Mouse (Mus musculus): ENCODE measurements around the gene Atp6v1g3. TPM values are rescaled to one million over a fixed set of nuclear protein-coding genes. Genes with fewer than 3 reads are reported as not detected.

The Atp6v1g3 gene
- polyA plus RNA-seq, 1 experiment from 2014 or later: not detected

GRCm38 (mm10) chr1:138326091-138326490, 52.6 kb downstream of the Atp6v1g3 start:
- Histone ChIP-seq H3K27ac (ENCODE audit: poor library complexity, severe bottlenecking) (no peak overlapping the region), H3K9me3 (replicated peaks) (no peaks in the 10 kb centered on the region), H3K4me3 (no peak overlapping the region), H3K4me1 (replicated peaks) (0 out of 2 replicates have a peak, but pooled peaks cover 6% of the 10 kb centered on the region), H3K27me3 (replicated peaks) (no peaks in the 10 kb centered on the region), H3K36me3 (no peaks in the 10 kb centered on the region), H3K9ac (no peak overlapping the region), H3K4me2 (no peak overlapping the region)
- 67% methylated on average over 4 of the region's 4 CpGs for WGBS
- ATAC-seq (ENCODE audit: insufficient number of reproducible peaks, low FRiP score): no peak

- no peaks in the 10 kb centered on the region for H3K36me3 ChIP-seq
- H3K9me3 ChIP-seq (replicated peaks): no peaks in the 10 kb centered on the region
- WGBS: 47% methylated on average over 2 of the region's 2 CpGs
- no peak for ATAC-seq (ENCODE audit: insufficient number of reproducible peaks, low FRiP score)
- H3K4me3 ChIP-seq: no peak overlapping the region
- H3K27ac ChIP-seq (ENCODE audit: poor library complexity, severe bottlenecking): no peak overlapping the region
- H3K4me1 ChIP-seq (replicated peaks): 0 out of 2 replicates have a peak, but pooled peaks cover 6% of the 10 kb centered on the region
- no peak overlapping the region for H3K4me2 ChIP-seq
- no peaks in the 10 kb centered on the region for H3K27me3 ChIP-seq (replicated peaks)
- H3K9ac ChIP-seq: no peak overlapping the region
These were observed 53.0 kb downstream of the Atp6v1g3 start for GRCm38 (mm10) chr1:138326566-138326965.

- peak overlapping the region; percentile 29 for H3K4me2 ChIP-seq
- ATAC-seq (ENCODE audit: insufficient number of reproducible peaks, low FRiP score): no peak
- no peaks in the 10 kb centered on the region for H3K27me3 ChIP-seq (replicated peaks)
- 53% methylated on average over 18 of the region's 18 CpGs for WGBS
- no peak overlapping the region for H3K9ac ChIP-seq
- no peak overlapping the region for H3K27ac ChIP-seq (ENCODE audit: poor library complexity, severe bottlenecking)
- H3K4me1 ChIP-seq (replicated peaks): 0 out of 2 replicates have a peak, but pooled peaks cover 6% of the 10 kb centered on the region
- H3K9me3 ChIP-seq (replicated peaks): no peaks in the 10 kb centered on the region
- H3K36me3 ChIP-seq: no peaks in the 10 kb centered on the region
- no peak overlapping the region for H3K4me3 ChIP-seq
These were observed 54.1 kb downstream of the Atp6v1g3 start for GRCm38 (mm10) chr1:138327466-138328245.

- Histone ChIP-seq H3K36me3 (no peaks in the 10 kb centered on the region), H3K4me1 (replicated peaks) (0 out of 2 replicates have a peak, but pooled peaks cover 6% of the 10 kb centered on the region), H3K9me3 (replicated peaks) (no peaks in the 10 kb centered on the region), H3K4me3 (0 out of 2 replicates have a peak overlapping the region, but pooled peaks have one; percentile 8), H3K27me3 (replicated peaks) (no peaks in the 10 kb centered on the region), H3K9ac (no peak overlapping the region), H3K27ac (ENCODE audit: poor library complexity, severe bottlenecking) (no peak overlapping the region), H3K4me2 (peak overlapping the region; percentile 46)
- 15% methylated on average over 12 of the region's 12 CpGs for WGBS
- no peak for ATAC-seq (ENCODE audit: insufficient number of reproducible peaks, low FRiP score)
These were observed 54.8 kb downstream of the Atp6v1g3 start for GRCm38 (mm10) chr1:138328320-138328719.

GRCm38 (mm10) chr1:138330556-138330955, 57.0 kb downstream of the Atp6v1g3 start:
- no peak for ATAC-seq (ENCODE audit: insufficient number of reproducible peaks, low FRiP score)
- H3K27ac ChIP-seq (ENCODE audit: poor library complexity, severe bottlenecking): no peak overlapping the region
- no peaks in the 10 kb centered on the region for H3K27me3 ChIP-seq (replicated peaks)
- H3K9ac ChIP-seq: no peak overlapping the region
- H3K36me3 ChIP-seq: no peaks in the 10 kb centered on the region
- H3K4me3 ChIP-seq: no peak overlapping the region
- WGBS: 80% methylated on average over 2 of the region's 2 CpGs
- no peaks in the 10 kb centered on the region for H3K9me3 ChIP-seq (replicated peaks)
- no peak overlapping the region for H3K4me2 ChIP-seq
- H3K4me1 ChIP-seq (replicated peaks): 0 out of 2 replicates have a peak, but pooled peaks cover 6% of the 10 kb centered on the region

- no peaks in the 10 kb centered on the region for H3K9me3 ChIP-seq (replicated peaks)
- ATAC-seq (ENCODE audit: insufficient number of reproducible peaks, low FRiP score): no peak
- H3K27me3 ChIP-seq (replicated peaks): no peaks in the 10 kb centered on the region
- 0 out of 2 replicates have a peak, but pooled peaks cover 6% of the 10 kb centered on the region for H3K4me1 ChIP-seq (replicated peaks)
- no peak overlapping the region for H3K4me3 ChIP-seq
- H3K27ac ChIP-seq (ENCODE audit: poor library complexity, severe bottlenecking): no peak overlapping the region
- no peak overlapping the region for H3K9ac ChIP-seq
- WGBS: 65% methylated on average over 4 of the region's 4 CpGs
- H3K36me3 ChIP-seq: no peaks in the 10 kb centered on the region
- no peak overlapping the region for H3K4me2 ChIP-seq
These were observed 58.1 kb downstream of the Atp6v1g3 start for GRCm38 (mm10) chr1:138331596-138331995.

- H3K27ac ChIP-seq (ENCODE audit: poor library complexity, severe bottlenecking): no peak overlapping the region
- no peak overlapping the region for H3K4me3 ChIP-seq
- H3K27me3 ChIP-seq (replicated peaks): no peaks in the 10 kb centered on the region
- no peak for ATAC-seq (ENCODE audit: insufficient number of reproducible peaks, low FRiP score)
- no peaks in the 10 kb centered on the region for H3K36me3 ChIP-seq
- no peak overlapping the region for H3K4me2 ChIP-seq
- WGBS: 56% methylated on average over 2 of the region's 2 CpGs
- H3K9ac ChIP-seq: no peak overlapping the region
- no peaks in the 10 kb centered on the region for H3K9me3 ChIP-seq (replicated peaks)
- H3K4me1 ChIP-seq (replicated peaks): no peaks in the 10 kb centered on the region
These were observed 61.2 kb downstream of the Atp6v1g3 start for GRCm38 (mm10) chr1:138334701-138335100.

GRCm38 (mm10) chr1:138337417-138337816, 63.9 kb downstream of the Atp6v1g3 start:
- no peaks in the 10 kb centered on the region for H3K27me3 ChIP-seq (replicated peaks)
- no peak overlapping the region for H3K4me3 ChIP-seq
- no peak for ATAC-seq (ENCODE audit: insufficient number of reproducible peaks, low FRiP score)
- 76% methylated on average over 2 of the region's 2 CpGs for WGBS
- H3K9ac ChIP-seq: no peak overlapping the region
- no peaks in the 10 kb centered on the region for H3K9me3 ChIP-seq (replicated peaks)
- no peaks in the 10 kb centered on the region for H3K36me3 ChIP-seq
- H3K27ac ChIP-seq (ENCODE audit: poor library complexity, severe bottlenecking): no peak overlapping the region
- no peaks in the 10 kb centered on the region for H3K4me1 ChIP-seq (replicated peaks)
- H3K4me2 ChIP-seq: no peak overlapping the region

Other genes with a start within 250 kb of the Atp6v1g3 start
- 0.83 and 1.2 TPM in 2 replicates for gene Ptprc, start 98.0 kb upstream of the Atp6v1g3 start, polyA plus RNA-seq (2016; fragmentation: Nextera tagmentation; extraction: Ambion mirVana)